Mouse (Mus musculus): ENCODE results near the gene Pnpo.

DNA sequence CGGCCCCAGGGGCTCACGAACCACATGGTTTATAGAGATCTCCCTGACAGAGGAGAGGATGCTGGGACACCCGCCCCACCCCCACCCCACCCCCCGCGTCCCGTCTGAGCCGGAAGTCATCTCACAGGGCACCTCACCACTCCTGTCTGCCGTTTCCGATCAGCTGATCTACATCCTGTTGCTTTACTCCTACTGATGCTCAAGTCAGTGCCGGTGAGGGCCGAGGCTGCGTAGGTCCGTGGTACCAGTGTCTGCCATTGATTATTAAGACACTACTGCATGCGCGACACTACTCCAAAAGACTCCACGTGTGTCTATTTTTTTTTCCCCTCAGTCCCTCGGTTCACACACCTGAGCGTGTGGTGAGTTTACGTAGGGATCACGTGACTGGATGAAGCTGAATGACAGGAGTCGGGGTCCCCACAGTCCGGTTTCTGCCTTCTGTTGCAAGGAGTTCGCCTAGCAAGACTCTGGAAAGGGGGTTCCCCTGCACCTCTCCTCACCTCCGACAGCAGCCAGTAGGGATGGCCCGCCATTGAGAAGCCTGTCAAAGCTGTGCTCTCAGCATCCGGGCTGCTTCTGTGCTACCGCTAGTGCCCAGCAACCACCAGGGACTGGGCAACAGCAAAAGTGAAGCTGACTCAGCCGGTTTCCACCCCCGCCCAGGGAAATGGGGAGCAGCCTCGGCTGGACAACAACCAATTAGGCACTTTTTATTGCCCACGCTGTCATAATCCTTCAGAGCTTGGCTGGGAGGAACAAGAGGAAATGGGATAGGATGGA lies 44.3 kb upstream of the Pnpo start:
- no peak for TF ChIP-seq CTCF (IDR thresholded peaks at IDR 0.05; ENCODE audit: borderline replicate concordance, extremely low read depth, insufficient read depth, insufficient read length)
- no peak for TF ChIP-seq POLR2A (IDR thresholded peaks at IDR 0.05; ENCODE audit: borderline replicate concordance, extremely low read depth, insufficient read depth, insufficient read length, poor library complexity, severe bottlenecking)
